Mouse (Mus musculus): ENCODE measurements around the gene Hecw2.

GRCm38 (mm10) chr1:53859175-53859574 is 335.8 kb downstream of the Hecw2 start:
- TF ChIP-seq EP300 (IDR thresholded peaks at IDR 0.05; ENCODE audit: low read depth): no peak
- TF ChIP-seq CTCF (IDR thresholded peaks at IDR 0.05; ENCODE audit: low read depth): no peak

Data from liver, embryonic 14.5 days (tissue).